Mouse (Mus musculus): Measurements from ENCODE around the gene Olfr1238.

Gene Olfr1238

DNA sequence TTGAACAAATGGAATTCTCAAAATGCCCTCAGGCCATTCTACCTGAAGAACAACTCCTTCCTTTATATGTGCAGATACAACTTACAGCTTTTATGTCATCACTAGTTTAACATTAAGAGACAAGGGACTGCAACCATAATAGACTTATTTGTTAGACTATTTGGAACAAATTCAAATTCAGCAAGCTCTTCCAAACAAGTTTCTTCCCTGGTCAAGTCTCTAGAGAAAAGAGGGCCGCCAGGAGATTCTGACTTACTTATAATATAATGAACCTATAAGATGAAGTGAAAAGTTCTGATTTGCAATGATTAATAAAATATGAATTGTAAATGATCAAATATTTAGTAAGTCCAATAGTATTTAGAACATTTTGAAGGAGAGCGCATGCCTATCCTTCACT lies at the start of gene Olfr1238:
Olfr1238 (minus strand) TSS at position 101 of the 400 bp plus-strand sequence.
- DNase-seq (ENCODE audit: low spot score in 2 of 2): no peak

DNA sequence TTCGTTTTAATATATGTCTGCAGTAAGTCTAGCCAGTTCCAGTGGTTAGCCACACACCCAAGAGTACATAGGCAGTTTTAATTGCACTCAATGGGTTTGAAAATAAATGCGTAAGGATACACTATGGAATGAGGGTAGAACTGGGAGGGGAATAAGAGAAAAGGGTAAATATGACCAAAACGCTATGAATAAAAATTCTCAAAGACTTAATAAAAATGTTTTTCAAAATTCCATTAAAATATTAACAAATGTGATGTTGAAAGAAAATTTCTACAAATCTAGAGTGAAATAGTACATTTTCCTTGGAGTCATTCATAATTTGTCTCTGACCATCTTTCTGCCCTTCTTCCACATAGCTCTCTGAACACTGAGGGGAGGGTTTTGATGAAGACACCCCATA lies 33.4 kb upstream of the Olfr1238 start, which contains the start of gene Olfr1240:
Olfr1240 (minus strand) TSS at position 101 of the 400 bp plus-strand sequence.
- no peak for DNase-seq (ENCODE audit: low spot score in 2 of 2)

DNA sequence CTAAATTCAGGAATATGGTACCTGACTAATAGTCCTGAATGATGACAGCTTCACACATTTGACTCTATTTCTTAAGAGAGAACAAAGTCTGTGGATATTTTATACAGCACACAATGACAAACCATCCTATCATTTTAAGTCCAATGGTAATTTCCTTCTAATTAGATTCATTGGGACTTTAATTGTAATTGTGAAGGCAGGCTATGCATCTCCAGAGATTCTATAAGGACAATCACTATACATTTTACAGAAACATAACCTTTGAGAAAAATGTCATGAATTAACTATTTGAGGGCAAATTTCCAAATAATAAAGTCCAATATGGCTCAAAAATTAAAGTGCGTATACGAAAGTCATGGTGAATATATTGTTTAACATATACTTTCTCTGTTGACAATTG lies 10.8 kb upstream of the Olfr1238 start, which contains the start of gene Olfr1239:
Olfr1239 (minus strand) TSS at position 101 of the 400 bp plus-strand sequence.
- DNase-seq (ENCODE audit: low spot score in 2 of 2): no peak

DNA sequence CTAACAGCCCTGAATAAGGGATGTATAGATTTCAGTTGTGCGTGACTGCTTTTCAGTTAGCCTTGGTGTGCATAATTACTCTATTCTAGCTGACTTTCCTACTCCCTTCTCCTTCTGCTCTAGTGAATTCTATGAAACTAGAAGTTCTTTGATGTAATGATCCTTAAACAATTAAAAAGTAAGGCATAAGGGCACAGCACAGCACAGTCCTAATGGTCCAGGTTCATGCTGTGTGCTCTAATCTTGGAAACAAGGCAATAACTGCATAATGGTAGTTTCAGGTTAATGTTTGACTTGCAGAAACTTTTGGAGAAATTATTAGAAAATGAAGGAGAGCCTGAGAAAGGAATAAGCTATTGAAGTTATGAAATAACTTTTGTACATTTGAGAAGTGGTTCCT lies 5.1 kb upstream of the Olfr1238 start:
- no peak for DNase-seq (ENCODE audit: low spot score in 2 of 2)

DNA sequence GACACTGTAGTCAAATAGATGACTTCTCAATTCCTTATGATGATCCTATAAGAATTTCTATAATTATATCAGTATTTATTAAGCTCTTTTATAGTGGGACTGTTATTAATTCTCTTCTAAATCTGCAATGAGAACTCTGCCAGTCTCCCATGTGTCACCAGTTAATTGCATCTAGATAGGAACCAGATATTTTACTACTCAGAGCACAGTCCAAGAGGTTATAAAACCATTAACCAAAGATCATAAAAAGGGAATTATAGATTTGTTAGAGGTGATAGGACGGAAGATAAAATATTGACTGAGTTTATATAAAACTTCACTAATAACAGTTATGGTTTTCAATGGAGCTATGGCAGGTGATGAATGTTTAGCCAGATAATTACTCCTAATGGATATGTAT lies 8.6 kb downstream of the Olfr1238 start:
- no peak for DNase-seq (ENCODE audit: low spot score in 2 of 2)

DNA sequence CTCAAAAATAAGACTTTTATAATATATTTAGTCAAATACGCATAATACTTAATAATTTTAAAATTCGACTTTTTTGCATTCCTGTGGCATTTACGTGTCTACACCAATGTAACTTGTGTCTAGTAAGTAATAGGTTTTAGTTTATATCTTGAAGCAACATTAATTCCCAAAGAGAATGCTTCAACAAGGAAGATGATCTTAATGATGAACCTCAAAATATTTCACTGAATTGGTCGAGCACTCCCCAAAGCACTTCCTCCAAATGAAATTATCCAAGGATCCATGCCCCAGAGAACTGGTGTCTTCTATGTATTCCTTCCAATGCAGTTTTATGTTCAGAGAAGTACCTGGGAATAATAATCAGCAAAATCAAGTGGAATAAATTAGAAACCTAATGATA lies 44.7 kb downstream of the Olfr1238 start, which contains the start of gene Olfr1234:
Olfr1234 (minus strand) TSS at position 101 of the 400 bp plus-strand sequence.
- DNase-seq (ENCODE audit: low spot score in 2 of 2): no peak

Measured in right cerebral cortex, adult 2 months (tissue).